Mouse (Mus musculus) lung, postnatal 0 days (tissue): Measurements from ENCODE around the gene Ggact.

ENCODE experiments used
- CTCF ChIP-seq: IDR thresholded peaks from 2 replicates; pipeline ENCODE4 v1.5.1; 2016; ENCODE audit warnings: antibody characterized with exemption, mild to moderate bottlenecking
- EP300 ChIP-seq: IDR thresholded peaks from 2 replicates; pipeline ENCODE4 v1.6.1; 2016; ENCODE audit warnings: antibody characterized with exemption, mild to moderate bottlenecking, control low read depth

- TF ChIP-seq CTCF (no peak), EP300 (no peak)
Observed at GRCm38 (mm10) chr14:122834753-122835152, 78.8 kb downstream of the Ggact start.
